Mouse (Mus musculus): ENCODE data around the gene Ksr1.

DNA sequence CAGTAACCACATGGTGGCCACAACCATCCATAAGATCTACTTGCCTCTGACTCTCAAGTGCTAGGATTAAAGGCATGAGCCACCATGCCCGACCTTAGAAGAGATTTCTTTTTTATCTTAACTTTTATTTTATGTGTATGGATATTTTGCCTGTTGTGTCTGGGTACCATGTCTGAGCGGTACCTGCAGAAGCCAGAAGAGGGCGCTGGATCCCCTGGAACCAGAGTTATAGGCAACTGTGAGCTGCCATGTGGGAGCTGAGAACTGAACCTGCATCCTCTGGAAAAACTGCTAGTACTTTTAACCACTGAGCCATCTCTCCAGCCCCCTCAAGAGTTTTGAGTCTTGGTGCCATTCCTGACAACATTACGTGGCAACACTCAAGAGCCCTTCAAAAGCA lies 97.3 kb downstream of the Ksr1 start:
- TF ChIP-seq CTCF (IDR thresholded peaks at IDR 0.05; ENCODE audit: borderline replicate concordance, control insufficient read depth, extremely low read depth, insufficient read depth, low read length, poor library complexity), result no peak
- TF ChIP-seq POLR2A (IDR thresholded peaks at IDR 0.05; ENCODE audit: control insufficient read depth, extremely low read depth, insufficient read depth, low read length, poor library complexity), result no peak
